Mouse (Mus musculus): Measurements from ENCODE around the gene Tatdn3. TPM values are rescaled to one million over a fixed set of nuclear protein-coding genes. Genes with fewer than 3 reads are reported as not detected.
A peak's percentile ranks its signal among the peaks of the same experiment; 100 is the strongest.

The Tatdn3 gene
- polyA plus RNA-seq, 1 experiment: 5.2 TPM

GRCm38 (mm10) chr1:191084951-191085559 lies 22.3 kb upstream of the Tatdn3 start:
- WGBS: 74% methylated on average over 5 of the region's 5 CpGs
- TF ChIP-seq POLR2A (IDR thresholded peaks at IDR 0.05; ENCODE audit: control insufficient read depth, extremely low read depth, insufficient read depth, low read length, poor library complexity) (no peak), CTCF (IDR thresholded peaks at IDR 0.05; ENCODE audit: borderline replicate concordance, control insufficient read depth, extremely low read depth, insufficient read depth, low read length, poor library complexity) (no peak)
- H3K4me1 ChIP-seq (replicated peaks; ENCODE audit: control insufficient read depth, insufficient read depth, low read length): no peaks in the 10 kb centered on the region
- H3K27me3 ChIP-seq (ENCODE audit: control insufficient read depth, insufficient read depth, low read length): no peaks in the 10 kb centered on the region
- H3K27ac ChIP-seq (ENCODE audit: control insufficient read depth, insufficient read depth, low read length): no peak overlapping the region
- no peak overlapping the region for H3K4me3 ChIP-seq (ENCODE audit: control insufficient read depth, insufficient read depth, low read length)
- peaks cover 19% of the 10 kb centered on the region; the same call in 1 of the 2 replicates for H3K36me3 ChIP-seq (ENCODE audit: control insufficient read depth, insufficient read depth, low read length)
- peak; percentile 60 for DNase-seq

GRCm38 (mm10) chr1:191083230-191083629 lies 20.5 kb upstream of the Tatdn3 start:
- no peak for DNase-seq
- WGBS: 94% methylated on average over 8 of the region's 8 CpGs
- Histone ChIP-seq H3K27ac (ENCODE audit: control insufficient read depth, insufficient read depth, low read length) (no peak overlapping the region), H3K36me3 (ENCODE audit: control insufficient read depth, insufficient read depth, low read length) (peaks cover 19% of the 10 kb centered on the region; the same call in 1 of the 2 replicates), H3K4me1 (replicated peaks; ENCODE audit: control insufficient read depth, insufficient read depth, low read length) (no peaks in the 10 kb centered on the region), H3K27me3 (ENCODE audit: control insufficient read depth, insufficient read depth, low read length) (no peaks in the 10 kb centered on the region), H3K4me3 (ENCODE audit: control insufficient read depth, insufficient read depth, low read length) (no peak overlapping the region)
- TF ChIP-seq CTCF (IDR thresholded peaks at IDR 0.05; ENCODE audit: borderline replicate concordance, control insufficient read depth, extremely low read depth, insufficient read depth, low read length, poor library complexity) (no peak), POLR2A (IDR thresholded peaks at IDR 0.05; ENCODE audit: control insufficient read depth, extremely low read depth, insufficient read depth, low read length, poor library complexity) (no peak)

- Histone ChIP-seq H3K27ac (ENCODE audit: control insufficient read depth, insufficient read depth, low read length) (no peak overlapping the region), H3K4me3 (ENCODE audit: control insufficient read depth, insufficient read depth, low read length) (no peak overlapping the region), H3K27me3 (ENCODE audit: control insufficient read depth, insufficient read depth, low read length) (no peaks in the 10 kb centered on the region), H3K36me3 (ENCODE audit: control insufficient read depth, insufficient read depth, low read length) (peaks cover 27% of the 10 kb centered on the region; the same call in 1 of the 2 replicates), H3K4me1 (replicated peaks; ENCODE audit: control insufficient read depth, insufficient read depth, low read length) (no peaks in the 10 kb centered on the region)
- TF ChIP-seq POLR2A (IDR thresholded peaks at IDR 0.05; ENCODE audit: control insufficient read depth, extremely low read depth, insufficient read depth, low read length, poor library complexity) (no peak), CTCF (IDR thresholded peaks at IDR 0.05; ENCODE audit: borderline replicate concordance, control insufficient read depth, extremely low read depth, insufficient read depth, low read length, poor library complexity) (no peak)
- WGBS: 72% methylated on average over 10 of the region's 10 CpGs
- DNase-seq: no peak
Measured at GRCm38 (mm10) chr1:191075199-191075883, 12.6 kb upstream of the Tatdn3 start.

GRCm38 (mm10) chr1:191073486-191073885 lies 10.8 kb upstream of the Tatdn3 start:
- Histone ChIP-seq H3K27me3 (ENCODE audit: control insufficient read depth, insufficient read depth, low read length) (no peaks in the 10 kb centered on the region), H3K36me3 (ENCODE audit: control insufficient read depth, insufficient read depth, low read length) (peaks cover 36% of the 10 kb centered on the region; the same call in 1 of the 2 replicates), H3K27ac (ENCODE audit: control insufficient read depth, insufficient read depth, low read length) (no peak overlapping the region), H3K4me1 (replicated peaks; ENCODE audit: control insufficient read depth, insufficient read depth, low read length) (no peaks in the 10 kb centered on the region), H3K4me3 (ENCODE audit: control insufficient read depth, insufficient read depth, low read length) (no peak overlapping the region)
- TF ChIP-seq CTCF (IDR thresholded peaks at IDR 0.05; ENCODE audit: borderline replicate concordance, control insufficient read depth, extremely low read depth, insufficient read depth, low read length, poor library complexity) (no peak), POLR2A (IDR thresholded peaks at IDR 0.05; ENCODE audit: control insufficient read depth, extremely low read depth, insufficient read depth, low read length, poor library complexity) (no peak)
- 85% methylated on average over 4 of the region's 4 CpGs for WGBS
- DNase-seq: no peak

GRCm38 (mm10) chr1:191073001-191073400 lies 10.3 kb upstream of the Tatdn3 start:
- no peak overlapping the region for H3K27ac ChIP-seq (ENCODE audit: control insufficient read depth, insufficient read depth, low read length)
- 69% methylated on average over 6 of the region's 6 CpGs for WGBS
- H3K36me3 ChIP-seq (ENCODE audit: control insufficient read depth, insufficient read depth, low read length): peaks cover 36% of the 10 kb centered on the region; the same call in 1 of the 2 replicates
- no peaks in the 10 kb centered on the region for H3K4me1 ChIP-seq (replicated peaks; ENCODE audit: control insufficient read depth, insufficient read depth, low read length)
- no peak for DNase-seq
- H3K27me3 ChIP-seq (ENCODE audit: control insufficient read depth, insufficient read depth, low read length): no peaks in the 10 kb centered on the region
- TF ChIP-seq CTCF (IDR thresholded peaks at IDR 0.05; ENCODE audit: borderline replicate concordance, control insufficient read depth, extremely low read depth, insufficient read depth, low read length, poor library complexity): no peak
- TF ChIP-seq POLR2A (IDR thresholded peaks at IDR 0.05; ENCODE audit: control insufficient read depth, extremely low read depth, insufficient read depth, low read length, poor library complexity): no peak
- H3K4me3 ChIP-seq (ENCODE audit: control insufficient read depth, insufficient read depth, low read length): no peak overlapping the region

GRCm38 (mm10) chr1:191072329-191072913 lies 9.7 kb upstream of the Tatdn3 start:
- no peak overlapping the region for H3K4me3 ChIP-seq (ENCODE audit: control insufficient read depth, insufficient read depth, low read length)
- WGBS: 94% methylated on average over 16 of the region's 16 CpGs
- H3K4me1 ChIP-seq (replicated peaks; ENCODE audit: control insufficient read depth, insufficient read depth, low read length): no peaks in the 10 kb centered on the region
- H3K27ac ChIP-seq (ENCODE audit: control insufficient read depth, insufficient read depth, low read length): no peak overlapping the region
- TF ChIP-seq CTCF (IDR thresholded peaks at IDR 0.05; ENCODE audit: borderline replicate concordance, control insufficient read depth, extremely low read depth, insufficient read depth, low read length, poor library complexity): no peak
- peaks cover 31% of the 10 kb centered on the region; the same call in 1 of the 2 replicates for H3K36me3 ChIP-seq (ENCODE audit: control insufficient read depth, insufficient read depth, low read length)
- no peak for DNase-seq
- no peaks in the 10 kb centered on the region for H3K27me3 ChIP-seq (ENCODE audit: control insufficient read depth, insufficient read depth, low read length)

Measured in thymus, adult 2 months (tissue).